Mouse (Mus musculus) hindbrain, postnatal 0 days (tissue): Measurements from ENCODE around the gene Irx6. TPM values are rescaled to one million over a fixed set of nuclear protein-coding genes. Genes with fewer than 3 reads are reported as not detected.
A peak's percentile ranks its signal among the peaks of the same experiment; 100 is the strongest.

Experiments
- ATAC-seq: fragments of 200-750 bp; cut with Nextera tagmentation; 2 replicates; pipeline ENCODE4 v1.8.0; 2017; ENCODE audit warnings: mild to moderate bottlenecking, moderate TSS enrichment, moderate library complexity
- DNase-seq: peaks from one replicate; pipeline ENCODE4 v3.0.0-alpha.2; 2015; ENCODE audit warnings: low spot score
- H3K27ac ChIP-seq: fragments of 300-500 bp; sonication (generic); 2 replicates; pipeline ENCODE4 v1.5.1; 2014; ENCODE audit warnings: mild to moderate bottlenecking
- H3K27me3 ChIP-seq: fragments of 300-500 bp; sonication (generic); 2 replicates; pipeline ENCODE4 v1.6.1; 2014; ENCODE audit warnings: low read length, mixed read lengths; ENCODE audit not compliant: insufficient read depth
- H3K36me3 ChIP-seq: fragments of 300-500 bp; sonication (generic); 2 replicates; pipeline ENCODE4 v1.6.1; 2014; ENCODE audit warnings: low read length, mixed read lengths; ENCODE audit not compliant: insufficient read depth
- H3K4me1 ChIP-seq: fragments of 300-500 bp; sonication (generic); 2 replicates; pipeline ENCODE4 v1.6.1; 2014; ENCODE audit warnings: antibody characterized with exemption, low read length, mixed read lengths; ENCODE audit not compliant: insufficient read depth
- H3K4me2 ChIP-seq: fragments of 300-500 bp; sonication (generic); 2 replicates; pipeline ENCODE4 v1.6.1; 2014; ENCODE audit warnings: low read depth, mild to moderate bottlenecking, low read length, moderate library complexity, mixed read lengths
- H3K4me3 ChIP-seq: fragments of 300-500 bp; sonication (generic); 2 replicates; pipeline ENCODE4 v1.5.1; 2014; ENCODE audit warnings: low read length
- H3K9ac ChIP-seq: fragments of 300-500 bp; sonication (generic); replicated peaks from 2 replicates; pipeline ENCODE4 v1.6.1; 2014; ENCODE audit warnings: mild to moderate bottlenecking, low read length, moderate library complexity, mixed read lengths
- H3K9me3 ChIP-seq: fragments of 300-500 bp; sonication (generic); 2 replicates; pipeline ENCODE4 v1.6.1; 2016; ENCODE audit warnings: low read length, mixed read lengths
- CTCF ChIP-seq: IDR thresholded peaks from 2 replicates; pipeline ENCODE4 v1.5.1; 2016; ENCODE audit warnings: antibody characterized with exemption, control low read depth, low read depth
- WGBS: fragments of 180-500 bp; shearing (Covaris S2); extraction: QIAGEN DNeasy Blood & Tissue Kit; methylation state at CpG from one replicate; pipeline ENCODE4 v1.1.7; 2014; 5-methylcytosine and 5-hydroxymethylcytosine counted together
- polyA plus RNA-seq: library from polyadenylated mRNA; unstranded; fragments of >200 nt; fragmentation: Nextera tagmentation; extraction: Ambion mirVana; gene quantifications from 2 replicates; pipeline ENCODE4 v1.2.1, GENCODE M21; 2015
- total RNA-seq: library from RNA; depleted of rRNA; stranded (reverse); fragments of >200 nt; gene quantifications from 2 replicates; pipeline ENCODE4 v1.2.3, GENCODE M21; 2014; rRNA removed

Gene Irx6
- 0.18 and 0.99 TPM in 2 replicates for total RNA-seq
- 0.79 and 0.83 TPM in 2 replicates for polyA plus RNA-seq

DNA sequence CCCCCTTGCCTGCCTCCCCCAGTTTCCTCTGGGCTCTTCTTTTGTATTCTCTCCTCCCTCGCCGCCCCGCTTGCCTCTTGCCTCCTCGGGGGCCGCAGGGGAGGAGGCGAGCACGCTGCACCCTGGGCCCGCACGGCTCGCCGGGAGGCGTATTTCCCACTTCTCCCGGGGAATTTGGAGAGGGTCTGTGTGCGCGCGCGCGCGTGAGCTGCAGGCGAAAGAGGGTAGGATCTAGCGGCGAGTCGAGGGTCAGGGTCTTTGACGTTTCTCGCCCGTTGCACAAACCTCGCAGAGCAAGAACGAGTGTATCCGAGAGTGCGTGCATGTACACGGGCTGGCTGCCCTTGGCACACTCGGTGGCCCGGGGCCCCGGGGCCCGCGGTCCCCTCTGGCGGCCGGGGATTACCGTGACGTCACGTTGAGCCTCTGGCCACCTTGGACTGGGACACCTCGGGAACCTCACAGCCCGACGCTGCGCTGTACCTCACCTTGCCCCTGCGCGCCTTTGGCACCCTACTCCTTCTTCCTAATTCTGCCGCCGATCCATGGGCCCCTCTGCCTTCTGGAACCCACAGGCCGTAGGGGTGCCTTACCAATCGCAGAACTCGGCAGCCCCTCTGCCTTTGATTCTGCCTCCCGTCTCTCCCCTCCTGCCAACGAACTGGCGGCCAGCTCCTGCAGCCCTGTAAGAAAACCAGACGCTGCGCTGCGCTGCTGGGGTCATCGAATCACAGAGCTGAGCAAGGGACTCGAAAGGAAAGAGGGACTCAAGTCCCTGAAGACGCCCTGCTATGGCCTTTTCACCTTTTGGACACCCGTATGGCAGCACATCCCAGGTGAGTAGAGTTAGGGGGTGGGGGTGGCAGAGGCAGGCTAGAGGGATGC, at the start of gene Irx6:
TSS of gene Irx6 (plus strand) at position 45 of the 885 bp plus-strand sequence.
- ATAC-seq = 0 out of 2 replicates have a peak, but pooled peaks have one; percentile 14
- no peaks in the 10 kb centered on the region for H3K9me3 ChIP-seq
- DNase-seq = no peak
- no peak for TF ChIP-seq CTCF
- H3K36me3 ChIP-seq = no peaks in the 10 kb centered on the region
- 2% methylated on average over 59 of the region's 62 CpGs for WGBS
- no peak within 1 kb of the TSS for H3K27ac ChIP-seq
- H3K4me3 ChIP-seq = peak within 1 kb of the TSS; percentile 41
- peak within 1 kb of the TSS; percentile 72 for H3K4me2 ChIP-seq
- peaks cover 13% of the 10 kb centered on the region; the same call in 1 of the 2 replicates for H3K4me1 ChIP-seq
- H3K9ac ChIP-seq = no peak within 1 kb of the TSS
- peaks cover 71% of the 10 kb centered on the region for H3K27me3 ChIP-seq

DNA sequence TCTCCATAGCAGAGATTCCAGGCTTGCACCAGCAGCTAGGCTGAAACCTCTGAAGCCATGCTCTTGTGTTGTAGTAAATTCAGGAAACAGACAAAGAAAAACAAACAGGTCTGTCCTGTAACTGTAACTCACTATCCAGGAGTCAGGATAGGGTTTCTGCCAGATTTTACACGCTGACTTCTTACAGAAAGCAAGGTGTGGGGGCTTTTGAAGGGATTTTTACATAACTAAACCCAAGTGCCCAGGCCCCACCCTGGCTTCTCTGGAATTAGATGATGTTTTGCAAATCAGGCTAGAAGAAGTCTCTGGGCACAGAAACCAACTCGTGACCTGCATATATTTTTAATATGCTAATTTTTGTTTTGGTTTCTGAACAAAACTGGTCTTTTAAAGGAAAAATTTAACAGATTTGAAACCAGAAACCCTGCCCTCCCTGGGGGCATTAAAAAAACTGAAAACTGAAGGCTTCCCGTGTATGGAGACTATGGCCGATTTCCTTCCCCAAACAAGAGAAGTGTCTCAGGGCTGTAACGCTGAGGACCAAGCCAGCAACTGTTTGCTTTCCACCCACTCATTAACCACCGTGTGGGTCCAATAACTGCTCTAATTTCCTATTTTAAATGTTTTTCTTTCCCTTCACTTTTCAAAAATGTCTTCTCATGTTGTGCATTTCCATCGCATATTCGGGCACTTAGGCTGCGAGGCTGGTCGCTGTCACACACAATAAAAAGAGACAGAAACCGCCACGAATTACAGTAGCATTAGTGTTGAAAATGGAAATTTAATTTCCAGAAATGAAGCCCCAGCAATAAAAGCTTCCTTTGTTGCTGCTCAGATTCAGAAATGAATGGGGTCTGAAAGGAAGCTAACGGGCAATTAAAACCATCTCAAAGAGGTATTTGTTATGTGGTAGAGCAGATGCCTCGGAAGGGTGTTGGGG, 45.1 kb upstream of the Irx6 start:
- peak; percentile 45 for ATAC-seq
- Histone ChIP-seq H3K27me3 (no peaks in the 10 kb centered on the region), H3K4me3 (no peak overlapping the region), H3K9ac (no peak overlapping the region), H3K9me3 (no peaks in the 10 kb centered on the region), H3K27ac (peak overlapping the region; percentile 69), H3K36me3 (no peaks in the 10 kb centered on the region), H3K4me2 (0 out of 2 replicates have a peak overlapping the region, but pooled peaks have one; percentile 7), H3K4me1 (no peaks in the 10 kb centered on the region)
- WGBS = 48% methylated on average over 14 of the region's 14 CpGs
- no peak for TF ChIP-seq CTCF
- DNase-seq = peak; percentile 28

DNA sequence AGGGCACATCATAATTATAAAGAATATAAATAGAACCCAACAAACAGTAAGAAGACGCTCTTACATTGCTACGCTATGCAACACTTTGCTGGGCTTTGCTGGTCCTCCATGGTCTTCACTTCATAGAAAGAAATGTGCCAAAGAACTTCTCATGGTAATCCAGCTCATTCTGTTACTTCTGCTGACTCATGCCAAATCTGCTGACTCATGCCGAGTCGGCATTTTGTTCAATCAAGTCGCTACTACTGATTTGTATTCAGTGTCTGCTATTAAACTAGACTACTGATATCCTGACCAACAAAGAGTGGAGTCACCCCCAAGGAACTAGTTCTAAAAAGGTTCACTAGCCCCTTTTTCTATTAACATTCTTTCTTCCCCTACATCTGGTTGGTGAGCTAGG, 40.9 kb upstream of the Irx6 start:
- TF ChIP-seq CTCF = no peak
- H3K4me3 ChIP-seq = no peak overlapping the region
- no peaks in the 10 kb centered on the region for H3K36me3 ChIP-seq
- DNase-seq = no peak
- H3K4me2 ChIP-seq = no peak overlapping the region
- ATAC-seq = no peak
- no peaks in the 10 kb centered on the region for H3K9me3 ChIP-seq
- no peaks in the 10 kb centered on the region for H3K4me1 ChIP-seq
- no peak overlapping the region for H3K9ac ChIP-seq
- no peaks in the 10 kb centered on the region for H3K27me3 ChIP-seq
- 97% methylated on average over 5 of the region's 5 CpGs for WGBS
- H3K27ac ChIP-seq = no peak overlapping the region

DNA sequence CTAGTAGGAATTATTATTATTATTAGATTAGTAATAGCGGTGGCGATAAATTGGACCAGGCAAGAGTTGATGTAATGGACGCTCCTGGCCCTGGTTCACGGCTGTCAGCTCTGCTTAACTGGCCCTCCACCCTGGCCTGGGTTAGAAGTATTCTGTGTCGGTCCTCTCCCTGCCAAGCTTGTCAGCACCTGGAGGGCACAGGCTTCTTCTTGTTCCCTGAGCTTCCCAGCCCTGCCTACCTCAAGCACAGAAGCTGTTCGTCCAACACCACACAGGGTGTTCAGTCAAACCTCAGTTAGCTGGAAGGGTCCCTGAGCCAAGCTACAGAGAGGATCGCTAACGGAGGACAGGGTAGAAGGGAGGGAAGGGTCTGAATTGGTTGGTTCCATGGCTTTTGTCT, 33.3 kb upstream of the Irx6 start:
- no peak for ATAC-seq
- DNase-seq = no peak
- WGBS = 88% methylated on average over 8 of the region's 8 CpGs

DNA sequence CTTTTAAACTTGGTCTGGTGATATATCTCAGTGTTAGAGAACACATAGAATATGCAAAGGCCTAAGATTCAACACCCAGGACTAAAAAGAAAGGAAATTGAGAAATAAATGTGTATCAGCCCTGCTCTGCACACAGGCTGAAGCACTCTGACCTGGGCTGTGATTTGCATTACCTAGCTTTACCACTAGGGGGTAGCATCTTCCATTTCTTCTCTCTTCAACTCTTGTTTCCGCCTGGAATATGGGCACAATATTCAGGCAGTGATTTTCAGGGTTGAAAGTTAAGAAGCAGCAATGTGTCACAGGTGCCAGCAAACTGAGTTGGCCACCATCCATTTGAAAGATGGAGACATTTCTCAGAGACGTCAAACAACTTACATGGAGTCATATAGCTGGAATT, 27.5 kb upstream of the Irx6 start:
- 74% methylated on average over 2 of the region's 2 CpGs for WGBS
- ATAC-seq (no peak), DNase-seq (no peak)
- Histone ChIP-seq H3K4me1 (no peaks in the 10 kb centered on the region), H3K27me3 (no peaks in the 10 kb centered on the region), H3K36me3 (no peaks in the 10 kb centered on the region), H3K9me3 (no peaks in the 10 kb centered on the region), H3K27ac (no peak overlapping the region), H3K4me3 (no peak overlapping the region), H3K9ac (no peak overlapping the region), H3K4me2 (no peak overlapping the region)
- peak; percentile 60 for TF ChIP-seq CTCF

More for the DNA sequence above, 33.3 kb upstream of the Irx6 start:
- no peak overlapping the region for H3K9ac ChIP-seq
- no peaks in the 10 kb centered on the region for H3K4me1 ChIP-seq
- H3K27ac ChIP-seq = no peak overlapping the region
- no peaks in the 10 kb centered on the region for H3K9me3 ChIP-seq
- H3K36me3 ChIP-seq = no peaks in the 10 kb centered on the region
- H3K4me3 ChIP-seq = no peak overlapping the region
- no peak for TF ChIP-seq CTCF
- H3K4me2 ChIP-seq = no peak overlapping the region
- H3K27me3 ChIP-seq = no peaks in the 10 kb centered on the region

DNA sequence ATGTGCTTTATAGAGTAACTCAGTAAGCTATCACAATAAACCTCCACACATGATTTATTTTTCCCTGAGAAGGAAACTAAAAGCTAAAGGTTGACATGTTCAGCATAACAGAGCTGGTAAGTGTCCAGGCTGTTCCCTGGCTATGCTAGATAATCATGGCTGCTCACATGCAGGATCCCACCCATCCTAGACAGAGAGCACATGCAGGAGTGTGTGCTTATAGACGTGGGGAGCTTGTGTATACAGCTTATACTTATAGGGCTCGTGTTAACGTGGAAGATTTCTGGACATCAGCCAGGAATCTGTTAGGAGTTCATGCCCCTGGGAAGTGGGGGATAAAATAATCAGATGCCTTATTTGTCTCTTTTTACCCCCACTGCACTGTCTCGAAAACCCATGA, 9.9 kb upstream of the Irx6 start:
- H3K27me3 ChIP-seq = 0 out of 2 replicates have a peak, but pooled peaks cover under 1% of the 10 kb centered on the region
- H3K9ac ChIP-seq = no peak overlapping the region
- H3K4me2 ChIP-seq = no peak overlapping the region
- H3K36me3 ChIP-seq = no peaks in the 10 kb centered on the region
- WGBS = 37% methylated on average over 4 of the region's 4 CpGs
- no peak for TF ChIP-seq CTCF
- no peaks in the 10 kb centered on the region for H3K4me1 ChIP-seq
- ATAC-seq = no peak
- no peaks in the 10 kb centered on the region for H3K9me3 ChIP-seq
- DNase-seq = no peak
- H3K27ac ChIP-seq = no peak overlapping the region
- no peak overlapping the region for H3K4me3 ChIP-seq
